ENCODE assay signal across 19 mouse cellular contexts in genomic region chr6:80865809-80866603, GRCm38 (mm10).
DNase-seq lines count a peak whose midpoint lies in the region; ATAC-seq and TF ChIP-seq lines count a peak whose summit lies in the region.
"Had no signal": no experiment of that assay in that cellular context is flagged by ENCODE, and none has a peak within 500 bp of the region (broad histone marks: within the 10 kb centered on the region; RNA-seq: fewer than 3 reads in every experiment).

No protein-coding gene starts in this region.

- no peaks in the 10 kb centered on the region for H3K36me3 ChIP-seq in forebrain, embryonic 13.5 days (ENCODE audit: poor library complexity, severe bottlenecking)
- no peaks in the 10 kb centered on the region for H3K36me3 ChIP-seq in forebrain, embryonic 11.5 days (ENCODE audit: control insufficient read depth, insufficient read depth, low read length)
- no peaks in the 10 kb centered on the region for H3K36me3 ChIP-seq in forebrain, postnatal 0 days (ENCODE audit: insufficient read depth)
- H3K36me3 ChIP-seq: embryonic facial prominence, embryonic 12.5 days; G1E; heart, embryonic 12.5 days; hindbrain, embryonic 10.5 days; intestine, embryonic 15.5 days had no signal

- ATAC-seq in forebrain, embryonic 13.5 days: peak; percentile 80
- no peak for ATAC-seq in forebrain, embryonic 11.5 days (replicated peaks; ENCODE audit: low FRiP score)
- ATAC-seq in forebrain, postnatal 0 days: peak; percentile 83
- ATAC-seq: CD4-positive, CD25-positive, alpha-beta regulatory T cell, adult 4 months; intestine, embryonic 15.5 days had no signal

- no peak overlapping the region for H3K9ac ChIP-seq in forebrain, embryonic 13.5 days
- no peak overlapping the region for H3K9ac ChIP-seq in forebrain, embryonic 11.5 days (ENCODE audit: low read length)
- no peak overlapping the region for H3K9ac ChIP-seq in forebrain, postnatal 0 days
- H3K9ac ChIP-seq: embryonic facial prominence, embryonic 12.5 days; heart, embryonic 12.5 days; hindbrain, embryonic 14.5 days; intestine, embryonic 15.5 days had no signal

- TF ChIP-seq CTCF in layer of hippocampus, adult 2 months (conservative IDR thresholded peaks at IDR 0.05): no peak
- no peak for TF ChIP-seq CTCF in forebrain, postnatal 0 days (IDR thresholded peaks at IDR 0.05; ENCODE audit: low read depth)

- H3K27me3 ChIP-seq in forebrain, embryonic 13.5 days: no peaks in the 10 kb centered on the region
- no peaks in the 10 kb centered on the region for H3K27me3 ChIP-seq in forebrain, embryonic 11.5 days (ENCODE audit: control insufficient read depth, insufficient read depth, low read length)
- no peaks in the 10 kb centered on the region for H3K27me3 ChIP-seq in forebrain, postnatal 0 days (ENCODE audit: insufficient read depth, low read length)
- H3K27me3 ChIP-seq: embryonic facial prominence, embryonic 12.5 days; heart, embryonic 12.5 days; intestine, embryonic 15.5 days had no signal

- 73% methylated on average over 6 of the region's 6 CpGs for WGBS in forebrain, embryonic 13.5 days
- 88% methylated on average over 6 of the region's 6 CpGs for WGBS in forebrain, embryonic 11.5 days
- WGBS in forebrain, postnatal 0 days: 53% methylated on average over 6 of the region's 6 CpGs

- H3K4me1 ChIP-seq in forebrain, embryonic 13.5 days: no peaks in the 10 kb centered on the region
- H3K4me1 ChIP-seq in forebrain, embryonic 11.5 days (replicated peaks; ENCODE audit: control insufficient read depth, insufficient read depth, low read length): no peaks in the 10 kb centered on the region
- H3K4me1 ChIP-seq in forebrain, postnatal 0 days (ENCODE audit: insufficient read depth): no peaks in the 10 kb centered on the region
- H3K4me1 ChIP-seq: embryonic facial prominence, embryonic 12.5 days; heart, embryonic 12.5 days; hindbrain, embryonic 10.5 days; intestine, embryonic 15.5 days had no signal

- H3K27ac ChIP-seq in forebrain, embryonic 13.5 days: peak overlapping the region; percentile 57; the same call in 1 of the 2 replicates
- no peak overlapping the region for H3K27ac ChIP-seq in forebrain, embryonic 11.5 days (ENCODE audit: low read depth, low read length)
- H3K27ac ChIP-seq in layer of hippocampus, adult 2 months: peak overlapping the region; percentile 4; the same call in 1 of the 2 replicates
- H3K27ac ChIP-seq in forebrain, postnatal 0 days (ENCODE audit: low read depth, low read length): no peak overlapping the region
- H3K27ac ChIP-seq: embryonic facial prominence, embryonic 12.5 days; hindbrain, embryonic 10.5 days; hindbrain, embryonic 14.5 days; intestine, embryonic 15.5 days had no signal

- no peak overlapping the region for H3K4me3 ChIP-seq in forebrain, embryonic 13.5 days
- no peak overlapping the region for H3K4me3 ChIP-seq in forebrain, embryonic 11.5 days (ENCODE audit: low read depth, low read length)
- no peak overlapping the region for H3K4me3 ChIP-seq in layer of hippocampus, adult 2 months
- no peak overlapping the region for H3K4me3 ChIP-seq in forebrain, postnatal 0 days (ENCODE audit: low read depth, low read length)
- H3K4me3 ChIP-seq: embryonic facial prominence, embryonic 12.5 days; heart, embryonic 12.5 days; hindbrain, embryonic 10.5 days; intestine, embryonic 15.5 days had no signal

- H3K4me2 ChIP-seq in forebrain, embryonic 13.5 days: no peak overlapping the region
- no peak overlapping the region for H3K4me2 ChIP-seq in forebrain, embryonic 11.5 days (ENCODE audit: low read depth, low read length, severe bottlenecking)
- no peak overlapping the region for H3K4me2 ChIP-seq in forebrain, postnatal 0 days (ENCODE audit: low read depth)
- H3K4me2 ChIP-seq: embryonic facial prominence, embryonic 12.5 days; heart, embryonic 12.5 days; hindbrain, embryonic 14.5 days; intestine, embryonic 15.5 days had no signal

- DNase-seq in forebrain, embryonic 11.5 days (ENCODE audit: low spot score): no peak
- DNase-seq in layer of hippocampus, adult 2 months (ENCODE audit: low spot score in 2 of 2): no peak
- no peak for DNase-seq in layer of hippocampus, adult 9-11 months
- peak; percentile 62 for DNase-seq in brain, adult 2 months (ENCODE audit: low read depth, low spot score)
- DNase-seq in forebrain, postnatal 0 days: peak; percentile 54
- no peak for DNase-seq in ovary, postnatal 14 days (ENCODE audit: low spot score)
- DNase-seq: adrenal gland, postnatal 10 days; B cell, adult 2 months; cerebellum, adult 2 months; cerebellum, postnatal 10 days; gastrocnemius, postnatal 14 days had no signal

- H3K9me3 ChIP-seq in forebrain, embryonic 13.5 days (replicated peaks): no peaks in the 10 kb centered on the region
- no peaks in the 10 kb centered on the region for H3K9me3 ChIP-seq in forebrain, embryonic 11.5 days (ENCODE audit: control insufficient read depth, low read length)
- no peaks in the 10 kb centered on the region for H3K9me3 ChIP-seq in forebrain, postnatal 0 days (ENCODE audit: low read length)
- H3K9me3 ChIP-seq: embryonic facial prominence, embryonic 12.5 days; heart, embryonic 12.5 days; hindbrain, embryonic 10.5 days; intestine, embryonic 15.5 days had no signal

Comparison
In these comparisons a context has a peak if more than half of its experiments do, and no peak if none do; other contexts are left out.
1. H3K27ac ChIP-seq: peak in forebrain, embryonic 13.5 days (single experiment) and layer of hippocampus, adult 2 months (single experiment); none in forebrain, embryonic 11.5 days (single experiment) and forebrain, postnatal 0 days (single experiment).
2. DNase-seq: peak in brain, adult 2 months (single experiment) and forebrain, postnatal 0 days (single experiment); none in forebrain, embryonic 11.5 days (single experiment), layer of hippocampus, adult 2 months (0 of 2), layer of hippocampus, adult 9-11 months (single experiment) and ovary, postnatal 14 days (single experiment).